30 mouse cellular contexts compared by ENCODE assay signal in the genomic region with DNA sequence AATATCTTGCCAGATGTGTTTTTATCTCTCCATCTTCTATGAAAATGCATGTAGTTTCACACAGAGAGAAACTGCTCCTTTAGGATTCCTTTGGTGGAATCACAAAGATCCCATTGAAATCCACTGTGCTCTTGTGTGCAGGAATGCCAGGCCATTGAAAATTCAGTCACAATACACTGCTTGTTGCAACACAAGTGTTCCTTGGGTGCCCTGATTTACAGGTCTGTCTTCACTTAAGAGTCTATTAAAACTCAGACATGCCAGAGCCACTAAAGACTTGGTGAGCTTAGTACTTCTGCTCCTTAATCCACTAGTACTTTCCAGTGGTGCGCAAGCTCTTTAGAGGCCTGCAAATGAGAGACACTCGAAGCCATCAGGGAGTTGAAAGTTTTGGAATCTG.
DNase-seq lines count a peak whose midpoint lies in the region; ATAC-seq and TF ChIP-seq lines count a peak whose summit lies in the region.
"Had no signal": no experiment of that assay in that cellular context is flagged by ENCODE, and none has a peak within 500 bp of the region (broad histone marks: within the 10 kb centered on the region; RNA-seq: fewer than 3 reads in every experiment).

No protein-coding gene starts in this region.

- no peak overlapping the region for H3K27ac ChIP-seq in embryonic facial prominence, embryonic 11.5 days (replicated peaks; ENCODE audit: low read depth, low read length)
- no peak overlapping the region for H3K27ac ChIP-seq in embryonic facial prominence, embryonic 10.5 days (replicated peaks)
- H3K27ac ChIP-seq in neural tube, embryonic 11.5 days (ENCODE audit: low read depth, low read length), result no peak overlapping the region
- H3K27ac ChIP-seq in limb, embryonic 10.5 days, result peak overlapping the region; percentile 56; the same call in 1 of the 2 replicates
- peak overlapping the region; percentile 64 for H3K27ac ChIP-seq in olfactory bulb, adult 2 months (ENCODE audit: insufficient read depth, low read depth, low read length)
- H3K27ac ChIP-seq: forebrain, embryonic 10.5 days; heart, adult 2 months; heart, embryonic 13.5 days; hindbrain, embryonic 10.5 days; hindbrain, embryonic 15.5 days; kidney, embryonic 15.5 days; liver, embryonic 14.5 days; midbrain, embryonic 12.5 days; neural tube, embryonic 12.5 days had no signal

- ATAC-seq in embryonic facial prominence, embryonic 11.5 days (replicated peaks; ENCODE audit: insufficient number of reproducible peaks, low FRiP score, low TSS enrichment, low read depth), result no peak
- ATAC-seq in neural tube, embryonic 11.5 days (ENCODE audit: insufficient read depth, low FRiP score, low TSS enrichment), result peak; percentile 38; the same call in 1 of the 2 replicates
- ATAC-seq: forebrain, embryonic 16.5 days had no signal

- 60% methylated on average over 2 of the region's 2 CpGs for WGBS in embryonic facial prominence, embryonic 11.5 days
- WGBS in embryonic facial prominence, embryonic 10.5 days, result 60% methylated on average over 2 of the region's 2 CpGs
- 72% methylated on average over 2 of the region's 2 CpGs for WGBS in neural tube, embryonic 11.5 days
- 48% methylated on average over 2 of the region's 2 CpGs for WGBS in limb, embryonic 10.5 days
- 64% methylated on average over 2 of the region's 2 CpGs for WGBS in olfactory bulb, adult 2 months

- no peak for TF ChIP-seq CTCF in olfactory bulb, adult 2 months (IDR thresholded peaks at IDR 0.05; ENCODE audit: insufficient read depth, low read depth, low read length)

- H3K4me2 ChIP-seq in embryonic facial prominence, embryonic 11.5 days (ENCODE audit: low read depth, low read length), result no peak overlapping the region
- no peak overlapping the region for H3K4me2 ChIP-seq in neural tube, embryonic 11.5 days (ENCODE audit: low read depth)
- H3K4me2 ChIP-seq: heart, embryonic 13.5 days; hindbrain, embryonic 15.5 days; kidney, embryonic 15.5 days; midbrain, embryonic 12.5 days; neural tube, embryonic 12.5 days had no signal

- DNase-seq in embryonic facial prominence, embryonic 11.5 days (ENCODE audit: low spot score), result peak; percentile 23
- no peak for DNase-seq in embryonic facial prominence, embryonic 10.5 days (ENCODE audit: low spot score)
- DNase-seq in neural tube, embryonic 11.5 days (ENCODE audit: low spot score), result no peak
- DNase-seq in neural tube, embryonic 10.5 days (ENCODE audit: extremely low spot score, low spot score), result no peak
- no peak for DNase-seq in limb, embryonic 10.5 days (ENCODE audit: low spot score)
- no peak for DNase-seq in heart, adult 9 months (ENCODE audit: low spot score in 2 of 2)
- no peak for DNase-seq in cerebellum, postnatal 14 days
- DNase-seq: adrenal gland, postnatal 10 days; cerebellum, adult 18-20 months; cerebellum, postnatal 25 days; heart, adult 2 months; heart, postnatal 10 days; kidney, adult 18-20 months; kidney, postnatal 25 days; liver; lung, adult 2 months; right cerebral cortex, adult 18-20 months; spleen, adult 18-20 months; thymus, postnatal 14 days had no signal

- no peak overlapping the region for H3K4me3 ChIP-seq in embryonic facial prominence, embryonic 11.5 days (ENCODE audit: low read depth, low read length)
- no peak overlapping the region for H3K4me3 ChIP-seq in embryonic facial prominence, embryonic 10.5 days
- no peak overlapping the region for H3K4me3 ChIP-seq in neural tube, embryonic 11.5 days (ENCODE audit: low read depth, low read length)
- H3K4me3 ChIP-seq in limb, embryonic 10.5 days, result no peak overlapping the region
- H3K4me3 ChIP-seq in olfactory bulb, adult 2 months (ENCODE audit: insufficient read depth, low read depth, low read length), result no peak overlapping the region
- H3K4me3 ChIP-seq: forebrain, embryonic 10.5 days; heart, adult 2 months; heart, embryonic 13.5 days; hindbrain, embryonic 10.5 days; hindbrain, embryonic 15.5 days; kidney, embryonic 15.5 days; midbrain, embryonic 12.5 days; neural tube, embryonic 12.5 days had no signal

- no peak for TF ChIP-seq POLR2A in olfactory bulb, adult 2 months (IDR thresholded peaks at IDR 0.05; ENCODE audit: insufficient read depth, low read depth, low read length)

- H3K27me3 ChIP-seq in embryonic facial prominence, embryonic 11.5 days (ENCODE audit: control insufficient read depth, insufficient read depth, low read length), result no peaks in the 10 kb centered on the region
- H3K27me3 ChIP-seq in embryonic facial prominence, embryonic 10.5 days (replicated peaks; ENCODE audit: low read depth, poor library complexity, severe bottlenecking), result no peaks in the 10 kb centered on the region
- no peaks in the 10 kb centered on the region for H3K27me3 ChIP-seq in neural tube, embryonic 11.5 days (ENCODE audit: control insufficient read depth, insufficient read depth, low read length)
- no peaks in the 10 kb centered on the region for H3K27me3 ChIP-seq in limb, embryonic 10.5 days (ENCODE audit: low read depth, poor library complexity, severe bottlenecking)
- H3K27me3 ChIP-seq: heart, embryonic 13.5 days; hindbrain, embryonic 15.5 days; kidney, embryonic 15.5 days; midbrain, embryonic 12.5 days; neural tube, embryonic 12.5 days had no signal

- H3K9me3 ChIP-seq in embryonic facial prominence, embryonic 11.5 days (replicated peaks; ENCODE audit: control insufficient read depth, low read length), result no peaks in the 10 kb centered on the region
- H3K9me3 ChIP-seq in embryonic facial prominence, embryonic 10.5 days, result no peaks in the 10 kb centered on the region
- H3K9me3 ChIP-seq in neural tube, embryonic 11.5 days (ENCODE audit: control insufficient read depth, low read length), result no peaks in the 10 kb centered on the region
- no peaks in the 10 kb centered on the region for H3K9me3 ChIP-seq in limb, embryonic 10.5 days (replicated peaks)
- H3K9me3 ChIP-seq: forebrain, embryonic 10.5 days; G1E; heart, embryonic 13.5 days; hindbrain, embryonic 10.5 days; hindbrain, embryonic 15.5 days; kidney, embryonic 15.5 days; midbrain, embryonic 12.5 days; neural tube, embryonic 12.5 days had no signal

- no peaks in the 10 kb centered on the region for H3K36me3 ChIP-seq in embryonic facial prominence, embryonic 11.5 days (replicated peaks; ENCODE audit: control insufficient read depth, insufficient read depth, low read depth, low read length)
- no peaks in the 10 kb centered on the region for H3K36me3 ChIP-seq in embryonic facial prominence, embryonic 10.5 days (replicated peaks)
- H3K36me3 ChIP-seq in neural tube, embryonic 11.5 days (ENCODE audit: control insufficient read depth, insufficient read depth, low read length), result no peaks in the 10 kb centered on the region
- H3K36me3 ChIP-seq in limb, embryonic 10.5 days, result no peaks in the 10 kb centered on the region
- H3K36me3 ChIP-seq: forebrain, embryonic 10.5 days; G1E; heart, embryonic 13.5 days; hindbrain, embryonic 10.5 days; hindbrain, embryonic 15.5 days; kidney, embryonic 15.5 days; midbrain, embryonic 12.5 days; neural tube, embryonic 12.5 days had no signal

- no peak overlapping the region for H3K9ac ChIP-seq in embryonic facial prominence, embryonic 11.5 days (replicated peaks; ENCODE audit: low read length)
- H3K9ac ChIP-seq in neural tube, embryonic 11.5 days (ENCODE audit: low read length), result no peak overlapping the region
- H3K9ac ChIP-seq: heart, embryonic 13.5 days; hindbrain, embryonic 15.5 days; kidney, embryonic 15.5 days; liver, embryonic 14.5 days; midbrain, embryonic 12.5 days; neural tube, embryonic 12.5 days had no signal

- no peaks in the 10 kb centered on the region for H3K4me1 ChIP-seq in embryonic facial prominence, embryonic 11.5 days (ENCODE audit: control insufficient read depth, insufficient read depth, low read length)
- peaks cover 7% of the 10 kb centered on the region for H3K4me1 ChIP-seq in embryonic facial prominence, embryonic 10.5 days
- H3K4me1 ChIP-seq in neural tube, embryonic 11.5 days (ENCODE audit: control insufficient read depth, insufficient read depth, low read length), result peaks cover 4% of the 10 kb centered on the region
- peaks cover 9% of the 10 kb centered on the region for H3K4me1 ChIP-seq in limb, embryonic 10.5 days
- H3K4me1 ChIP-seq in olfactory bulb, adult 2 months (ENCODE audit: control insufficient read depth, insufficient read depth, low read length), result peaks cover 4% of the 10 kb centered on the region; the same call in 1 of the 2 replicates
- H3K4me1 ChIP-seq: heart, embryonic 13.5 days; hindbrain, embryonic 10.5 days; kidney, embryonic 15.5 days; midbrain, embryonic 12.5 days had no signal

Comparison
In these comparisons a context has a peak if more than half of its experiments do, and no peak if none do; other contexts are left out.
1. H3K27ac ChIP-seq: peak in limb, embryonic 10.5 days (single experiment) and olfactory bulb, adult 2 months (single experiment); none in embryonic facial prominence, embryonic 11.5 days (single experiment), embryonic facial prominence, embryonic 10.5 days (single experiment) and neural tube, embryonic 11.5 days (single experiment).